In genomic region chr10:128368402-128369217, GRCm38 (mm10) we compare ENCODE assay signal across 8 mouse cellular contexts. TPM values are rescaled to one million over a fixed set of nuclear protein-coding genes. Genes with fewer than 3 reads are reported as not detected.
DNase-seq lines count a peak whose midpoint lies in the region; ATAC-seq lines count a peak whose summit lies in the region.

Gene Coq10a (minus strand): TSS chr10:128368997.

- H3K27ac ChIP-seq in lung, embryonic 16.5 days (ENCODE audit: low read length) = peak within 1 kb of the TSS; percentile 96

- ATAC-seq in hematopoietic stem cell, adult 5-6 weeks (replicated peaks in 1 of 2; ENCODE audit: insufficient read depth in 1 of 2, low FRiP score in 2 of 2, low TSS enrichment in 1 of 2, low read depth in 1 of 2, poor library complexity in 2 of 2, severe bottlenecking in 2 of 2) = peak; percentile 89 to 94
- peak; percentile 97 for ATAC-seq in lung, embryonic 16.5 days (ENCODE audit: low read depth)

- WGBS in lung, embryonic 16.5 days = under 1% methylated on average over 81 of the region's 87 CpGs

- peak within 1 kb of the TSS; percentile 79 for H3K9ac ChIP-seq in lung, embryonic 16.5 days (ENCODE audit: low read length)

- peaks cover 4% of the 10 kb centered on the region for H3K36me3 ChIP-seq in lung, embryonic 16.5 days (ENCODE audit: control insufficient read depth, insufficient read depth, low read length)

- peak within 1 kb of the TSS; percentile 76 for H3K4me3 ChIP-seq in lung, embryonic 16.5 days (ENCODE audit: low read length)

- H3K4me1 ChIP-seq in lung, embryonic 16.5 days (replicated peaks; ENCODE audit: control insufficient read depth, insufficient read depth, low read length) = peaks cover 14% of the 10 kb centered on the region

- peak; percentile 81 for DNase-seq in MEL-GATA-1-ER (ENCODE audit: extremely low read depth, low read depth)
- peak; percentile 92 for DNase-seq in cerebellum, adult 8-10 months
- DNase-seq in forelimb bud, embryonic 11.5 days (ENCODE audit: low read depth, low spot score) = peak; percentile 84
- peak; percentile 81 for DNase-seq in layer of hippocampus, adult 9-10 months (ENCODE audit: low spot score)
- DNase-seq in ovary, postnatal 10 days (ENCODE audit: low spot score) = peak; percentile 82
- DNase-seq in thymus, postnatal 10 days (ENCODE audit: low spot score in 2 of 2) = peak; percentile 85 to 87

- H3K9me3 ChIP-seq in lung, embryonic 16.5 days (ENCODE audit: control insufficient read depth, low read length) = no peaks in the 10 kb centered on the region

- peak within 1 kb of the TSS; percentile 79 for H3K4me2 ChIP-seq in lung, embryonic 16.5 days (ENCODE audit: low read depth, low read length)

- H3K27me3 ChIP-seq in lung, embryonic 16.5 days (ENCODE audit: control insufficient read depth, insufficient read depth, low read depth, low read length) = no peaks in the 10 kb centered on the region

RNA-seq across cellular contexts. Expression of gene Coq10a, which starts in this region (rescaled TPM):
- 8.1 and 8.7 TPM in 2 replicates for total RNA-seq in hematopoietic stem cell, adult 5-6 weeks (2017)
- polyA plus RNA-seq in lung, embryonic 16.5 days (2015; fragmentation: Nextera tagmentation; extraction: Ambion mirVana) = 3.7 and 4.6 TPM in 2 replicates

Comparison
In these comparisons a context has a peak if more than half of its experiments do, and no peak if none do; other contexts are left out.
1. Peak in every context shown above with its lines: DNase-seq, ATAC-seq, H3K4me3 ChIP-seq and H3K27ac ChIP-seq.